Mouse (Mus musculus) MEL (cell line): ENCODE results near the gene Cgnl1. TPM values are rescaled to one million over a fixed set of nuclear protein-coding genes. Genes with fewer than 3 reads are reported as not detected.

Experiments
- DNase-seq: peaks from one replicate; pipeline ENCODE4 v3.0.0; 2011; ENCODE audit warnings: low read depth, low spot score
- H3K27ac ChIP-seq: 2 replicates; pipeline ENCODE4 v1.5.1; 2012; ENCODE audit warnings: low read depth, mild to moderate bottlenecking, control low read depth, low read length, moderate library complexity; ENCODE audit not compliant: control insufficient read depth
- H3K27me3 ChIP-seq, 2 experiments: fragments of 150-350 bp in 1 of 2; sonication (generic) in 1 of 2; 2 replicates each; pipeline ENCODE4 v1.6.1; 2012; ENCODE audit warnings: low read length in 2 of 2, mild to moderate bottlenecking in 2 of 2, improper control_type of control experiment in 1 of 2, moderate library complexity in 1 of 2; ENCODE audit not compliant: insufficient read depth in 2 of 2, control insufficient read depth in 1 of 2
- H3K36me3 ChIP-seq, 2 experiments: 2 replicates each; pipeline ENCODE4 v1.6.1; 2012 to 2014; ENCODE audit warnings: low read length in 2 of 2, improper control_type of control experiment in 1 of 2, inconsistent platforms in 1 of 2, mild to moderate bottlenecking in 1 of 2; ENCODE audit not compliant: insufficient read depth in 2 of 2, control insufficient read depth in 1 of 2
- H3K4me1 ChIP-seq, 2 experiments: fragments of 150-350 bp in 1 of 2; sonication (generic) in 1 of 2; 2 replicates each; pipeline ENCODE4 v1.6.1; 2012; ENCODE audit warnings: low read length in 2 of 2, improper control_type of control experiment in 1 of 2, mild to moderate bottlenecking in 1 of 2; ENCODE audit not compliant: insufficient read depth in 2 of 2, control insufficient read depth in 1 of 2
- H3K4me3 ChIP-seq, 2 experiments: fragments of 150-350 bp in 1 of 2; sonication (generic) in 1 of 2; 2 replicates each; pipeline ENCODE4 v1.5.1; 2012; ENCODE audit warnings: low read depth in 2 of 2, low read length in 2 of 2, mild to moderate bottlenecking in 2 of 2, moderate library complexity in 2 of 2, control low read depth in 1 of 2, improper control_type of control experiment in 1 of 2; ENCODE audit not compliant: control insufficient read depth in 1 of 2, insufficient read depth in 1 of 2
- H3K79me2 ChIP-seq: 2 replicates; pipeline ENCODE4 v1.6.1; 2012; ENCODE audit warnings: mild to moderate bottlenecking, low read length, moderate library complexity; ENCODE audit not compliant: control insufficient read depth, poor library complexity, insufficient read depth
- H3K9ac ChIP-seq: 2 replicates; pipeline ENCODE4 v1.6.1; 2012; ENCODE audit warnings: low read depth, mild to moderate bottlenecking, control low read depth, low read length, moderate library complexity; ENCODE audit not compliant: control insufficient read depth, poor library complexity, severe bottlenecking
- H3K9me3 ChIP-seq: fragments of 150-350 bp; sonication (generic); replicated peaks from 2 replicates; pipeline ENCODE4 v1.6.1; 2012; ENCODE audit warnings: mild to moderate bottlenecking, low read length, improper control_type of control experiment, moderate library complexity; ENCODE audit not compliant: insufficient read depth
- E2F4 ChIP-seq: IDR thresholded peaks from 2 replicates; pipeline ENCODE4 v1.6.1; 2011; ENCODE audit warnings: low read depth, low read length, improper control_type of control experiment, borderline replicate concordance
- GATA1 ChIP-seq: IDR thresholded peaks from 2 replicates; pipeline ENCODE4 v1.6.1; 2011; ENCODE audit warnings: low read depth, low read length, improper control_type of control experiment
- KAT2A ChIP-seq: conservative IDR thresholded peaks from 2 replicates; pipeline ENCODE4 v1.6.1; 2012; ENCODE audit warnings: low read depth, low read length, improper control_type of control experiment, inconsistent platforms
- MYC ChIP-seq: IDR thresholded peaks from 2 replicates; pipeline ENCODE4 v1.6.1; 2011; ENCODE audit warnings: low read depth, mild to moderate bottlenecking, low read length, improper control_type of control experiment, moderate library complexity
- NELFE ChIP-seq: IDR thresholded peaks from 2 replicates; pipeline ENCODE4 v1.6.1; 2011; ENCODE audit warnings: low read depth, low read length, improper control_type of control experiment
- NRF1 ChIP-seq: IDR thresholded peaks from 2 replicates; pipeline ENCODE4 v1.6.1; 2014; ENCODE audit warnings: low read depth, mild to moderate bottlenecking, inconsistent platforms, low read length, improper control_type of control experiment, moderate library complexity; ENCODE audit not compliant: poor library complexity, insufficient read depth, severe bottlenecking
- POLR2AphosphoS5 ChIP-seq: IDR thresholded peaks from 2 replicates; pipeline ENCODE4 v1.6.1; 2012; ENCODE audit warnings: low read depth, borderline replicate concordance, mild to moderate bottlenecking, inconsistent platforms, low read length, moderate library complexity, mixed read lengths
- TAL1 ChIP-seq: IDR thresholded peaks from 2 replicates; pipeline ENCODE4 v1.6.1; 2012; ENCODE audit warnings: mild to moderate bottlenecking, inconsistent platforms, low read length, moderate library complexity, mixed read lengths
- ZNF384 ChIP-seq: IDR thresholded peaks from 2 replicates; pipeline ENCODE4 v1.6.1; 2012; ENCODE audit warnings: low read depth, mild to moderate bottlenecking, inconsistent platforms, low read length, improper control_type of control experiment
- polyA plus RNA-seq, 2 experiments: library from polyadenylated mRNA; stranded (reverse) in 1 of 2; unstranded in 1 of 2; fragments of >175 nt in 1 of 2; fragments of >200 nt in 1 of 2; gene quantifications; 2 replicates each; pipeline versions ENCODE4 v1.2.1 to v1.2.4; 2012; ENCODE audit warnings: low replicate concordance in 2 of 2, low read depth in 1 of 2; ENCODE audit not compliant: insufficient read length in 2 of 2, insufficient read depth in 1 of 2, missing spikeins in 1 of 2
- total RNA-seq: library from RNA; depleted of rRNA; stranded (reverse); fragments of 300-350 nt; gene quantifications from 2 replicates; pipeline ENCODE4 v1.2.3, GENCODE M21; 2012

Gene Cgnl1
- total and polyA plus RNA-seq, 3 experiments: 0.19 to 0.70 TPM; not detected in 1

DNA sequence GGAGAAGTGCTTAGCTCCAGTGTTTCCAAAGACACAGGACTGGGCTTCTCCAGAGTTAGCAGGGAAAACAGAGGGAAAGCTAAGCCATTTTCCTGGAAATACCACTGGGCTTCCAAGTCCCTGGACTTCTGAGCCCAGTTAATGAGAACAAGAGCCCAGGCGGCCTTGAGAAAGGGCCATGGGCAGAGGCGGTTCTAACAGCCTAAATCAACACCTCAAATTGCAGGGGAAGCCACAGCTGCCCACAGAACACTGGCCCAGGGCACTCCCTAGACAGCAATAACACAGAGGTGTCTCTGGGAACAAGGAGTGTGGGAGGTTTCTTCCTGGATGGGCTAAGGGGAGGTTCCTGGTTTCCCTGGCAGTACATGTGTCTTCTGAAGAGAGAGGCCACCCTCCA is 18.3 kb downstream of the Cgnl1 start:
- Histone ChIP-seq H3K79me2 (no peaks in the 10 kb centered on the region), H3K4me3 (no peak overlapping the region), H3K36me3 (peaks cover 0 to 7% of the 10 kb centered on the region in 2 experiments; a peak in 2 of 4 replicates), H3K27ac (no peak overlapping the region), H3K27me3 (peaks cover 11 to 18% of the 10 kb centered on the region in 2 experiments), H3K4me1 (peaks cover 3 to 6% of the 10 kb centered on the region in 2 experiments; a peak in 3 of 4 replicates), H3K9ac (no peak overlapping the region), H3K9me3 (no peaks in the 10 kb centered on the region)
- DNase-seq: no peak
- TF ChIP-seq MYC: no peak

DNA sequence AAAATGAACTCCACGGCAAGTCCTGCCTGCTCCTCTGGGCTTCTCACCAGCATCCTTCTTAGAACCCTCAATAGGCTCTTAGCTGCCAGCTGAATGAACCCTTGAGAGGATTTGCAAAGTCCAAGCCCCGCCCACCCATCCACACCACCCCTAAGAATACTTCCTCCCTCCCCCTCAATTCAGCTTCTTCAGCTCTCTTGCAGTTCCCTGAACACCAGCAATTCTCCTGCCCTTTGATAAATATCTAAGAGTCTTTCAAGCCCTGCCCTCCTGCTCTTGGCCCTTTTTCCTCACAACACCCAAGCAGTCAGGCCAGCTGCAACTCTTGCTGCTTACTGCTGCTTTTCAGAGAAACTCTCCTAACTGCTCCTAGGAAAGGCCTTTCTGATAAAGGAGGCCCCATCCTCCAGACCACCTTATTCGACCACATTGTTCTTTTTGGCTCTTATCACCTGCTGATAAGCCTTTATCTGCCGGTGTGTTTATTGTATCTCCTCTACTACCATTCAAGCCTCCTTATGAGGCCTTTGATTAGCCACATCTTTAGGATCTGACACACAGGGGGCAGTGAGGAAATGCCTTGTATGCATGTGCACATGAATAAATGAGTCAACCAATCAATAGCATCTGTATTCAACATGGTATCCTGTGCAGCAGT is 21.3 kb downstream of the Cgnl1 start:
- Histone ChIP-seq H3K79me2 (no peaks in the 10 kb centered on the region), H3K27me3 (peaks cover 7 to 15% of the 10 kb centered on the region in 2 experiments), H3K9me3 (no peaks in the 10 kb centered on the region), H3K9ac (no peak overlapping the region)
- TF ChIP-seq ZNF384 (no peak), GATA1 (peak; percentile 64)
- TF ChIP-seq, all 39 proteins: peak for 1
- Histone ChIP-seq H3K27ac (no peak overlapping the region), H3K36me3 (peaks cover 0 to 7% of the 10 kb centered on the region in 2 experiments; a peak in 2 of 4 replicates), H3K4me3 (no peak overlapping the region), H3K4me1 (peaks cover 3 to 6% of the 10 kb centered on the region in 2 experiments; a peak in 3 of 4 replicates)
- peak; percentile 55 for DNase-seq

DNA sequence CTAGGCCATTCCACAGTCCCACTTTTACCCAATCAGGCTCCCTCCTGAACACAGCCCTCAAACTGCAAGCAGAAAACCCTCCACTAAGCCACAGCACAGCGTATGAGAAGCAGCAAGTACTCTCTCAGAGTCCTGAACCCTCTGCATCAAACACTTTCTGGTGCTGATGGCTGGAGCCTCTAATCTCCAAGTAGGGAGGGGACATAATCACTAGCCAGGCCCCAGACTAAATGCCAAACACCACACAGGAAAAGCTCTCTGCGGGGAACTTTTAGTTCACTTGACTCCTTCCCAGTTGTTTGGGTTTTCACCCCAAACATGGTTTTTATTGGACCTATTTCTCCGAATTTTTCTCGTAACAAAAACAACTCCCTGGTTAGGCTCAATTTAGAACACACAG is 25.0 kb downstream of the Cgnl1 start:
- Histone ChIP-seq H3K27me3 (peaks cover 3 to 7% of the 10 kb centered on the region in 2 experiments), H3K36me3 (peaks cover 0 to 7% of the 10 kb centered on the region in 2 experiments; a peak in 2 of 4 replicates), H3K9ac (no peak overlapping the region), H3K4me1 (peaks cover 3 to 6% of the 10 kb centered on the region in 2 experiments; a peak in 3 of 4 replicates), H3K79me2 (no peaks in the 10 kb centered on the region), H3K4me3 (no peak overlapping the region), H3K27ac (no peak overlapping the region), H3K9me3 (no peaks in the 10 kb centered on the region)
- no peak for DNase-seq
- no peak for TF ChIP-seq NELFE
- no peak for TF ChIP-seq NRF1
- TF ChIP-seq E2F4: no peak
- no peak for TF ChIP-seq KAT2A
- TF ChIP-seq TAL1: no peak
- TF ChIP-seq GATA1: no peak
- TF ChIP-seq POLR2AphosphoS5: no peak
- TF ChIP-seq, all 39 proteins: peak for 0
